Mouse (Mus musculus) heart, embryonic 11.5 days (tissue): ENCODE results near the gene Ceacam15. TPM values are rescaled to one million over a fixed set of nuclear protein-coding genes. Genes with fewer than 3 reads are reported as not detected.
"Not testable (repeated sequence)": the region's sequence is repeated elsewhere in the genome, so short reads cannot be mapped to it uniquely, and the experiment has no call there.

ENCODE experiments used
- ATAC-seq: fragments of 200-750 bp; cut with Nextera tagmentation; replicated peaks from 2 replicates; pipeline ENCODE4 v1.8.0; 2017; ENCODE audit warnings: moderate library complexity; ENCODE audit not compliant: insufficient number of reproducible peaks, low FRiP score, low TSS enrichment
- H3K27ac ChIP-seq: fragments of 300-500 bp; sonication (generic); 2 replicates; pipeline ENCODE4 v1.5.1; 2014; ENCODE audit warnings: mild to moderate bottlenecking, low read depth, low read length
- H3K27me3 ChIP-seq: fragments of 300-500 bp; sonication (generic); 2 replicates; pipeline ENCODE4 v1.6.1; 2014; ENCODE audit warnings: mild to moderate bottlenecking, low read length, mixed read lengths; ENCODE audit not compliant: control insufficient read depth, insufficient read depth
- H3K36me3 ChIP-seq: fragments of 300-500 bp; sonication (generic); 2 replicates; pipeline ENCODE4 v1.6.1; 2014; ENCODE audit warnings: mild to moderate bottlenecking, low read length, moderate library complexity, mixed read lengths; ENCODE audit not compliant: control insufficient read depth, insufficient read depth
- H3K4me1 ChIP-seq: fragments of 300-500 bp; sonication (generic); 2 replicates; pipeline ENCODE4 v1.6.1; 2014; ENCODE audit warnings: low read length; ENCODE audit not compliant: control insufficient read depth, insufficient read depth
- H3K4me2 ChIP-seq: fragments of 300-500 bp; sonication (generic); 2 replicates; pipeline ENCODE4 v1.6.1; 2014; ENCODE audit warnings: mild to moderate bottlenecking, moderate library complexity
- H3K4me3 ChIP-seq: fragments of 300-500 bp; sonication (generic); 2 replicates; pipeline ENCODE4 v1.5.1; 2014; ENCODE audit warnings: low read depth, low read length
- H3K9ac ChIP-seq: fragments of 300-500 bp; sonication (generic); 2 replicates; pipeline ENCODE4 v1.6.1; 2014; ENCODE audit warnings: mild to moderate bottlenecking, low read depth, low read length, moderate library complexity
- H3K9me3 ChIP-seq: fragments of 300-500 bp; sonication (generic); replicated peaks from 2 replicates; pipeline ENCODE4 v1.6.1; 2016; ENCODE audit warnings: low read length; ENCODE audit not compliant: control insufficient read depth
- WGBS: fragments of 180-500 bp; shearing (Covaris S2); extraction: QIAGEN DNeasy Blood & Tissue Kit; methylation state at CpG from one replicate; pipeline ENCODE4 v1.1.7; 2014; ENCODE audit not compliant: insufficient replicate concordance; 5-methylcytosine and 5-hydroxymethylcytosine counted together
- polyA plus RNA-seq: library from polyadenylated mRNA; unstranded; fragments of >200 nt; fragmentation: Nextera tagmentation; extraction: Ambion mirVana; gene quantifications from 2 replicates; pipeline ENCODE4 v1.2.1, GENCODE M21; 2014

The Ceacam15 gene
- polyA plus RNA-seq, 1 experiment from 2014 or later, result 0.11 TPM

DNA sequence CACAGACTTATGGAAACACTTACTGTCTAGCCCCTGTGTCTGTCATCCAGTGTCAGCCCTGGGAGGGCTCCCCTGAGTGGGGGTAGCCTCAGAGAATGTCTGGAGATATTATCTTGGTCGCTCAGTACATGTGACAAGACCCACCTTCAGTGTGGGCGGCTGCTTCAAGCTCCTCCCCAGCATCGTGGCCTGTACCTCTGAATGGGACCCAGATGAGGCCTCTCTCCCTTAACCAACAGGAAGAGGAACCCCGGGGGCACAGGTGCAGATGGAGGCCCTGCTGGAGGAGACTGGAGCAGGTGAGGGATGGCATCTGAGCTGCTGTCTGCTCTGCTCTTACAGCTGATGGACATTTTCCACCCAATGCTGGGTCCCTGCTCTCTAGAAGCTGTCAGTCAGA, 32.4 kb downstream of the Ceacam15 start:
- ATAC-seq, H3K27ac ChIP-seq, H3K36me3 ChIP-seq, H3K27me3 ChIP-seq, H3K9ac ChIP-seq, H3K9me3 ChIP-seq, H3K4me1 ChIP-seq, H3K4me2 ChIP-seq, H3K4me3 ChIP-seq: not testable (repeated sequence)
- 42% methylated on average over 4 of the region's 4 CpGs for whole genome bisulfite sequencing

- Histone ChIP-seq H3K9me3 (no peaks in the 10 kb centered on the region), H3K4me2 (no peak overlapping the region), H3K4me1 (no peaks in the 10 kb centered on the region), H3K4me3 (no peak overlapping the region), H3K27ac (no peak overlapping the region), H3K27me3 (no peaks in the 10 kb centered on the region), H3K9ac (no peak overlapping the region), H3K36me3 (no peaks in the 10 kb centered on the region)
- no peak for ATAC-seq
- 64% methylated on average over 3 of the region's 3 CpGs for WGBS
These were observed 36.5 kb downstream of the Ceacam15 start for GRCm38 (mm10) chr7:16639028-16639427.

DNA sequence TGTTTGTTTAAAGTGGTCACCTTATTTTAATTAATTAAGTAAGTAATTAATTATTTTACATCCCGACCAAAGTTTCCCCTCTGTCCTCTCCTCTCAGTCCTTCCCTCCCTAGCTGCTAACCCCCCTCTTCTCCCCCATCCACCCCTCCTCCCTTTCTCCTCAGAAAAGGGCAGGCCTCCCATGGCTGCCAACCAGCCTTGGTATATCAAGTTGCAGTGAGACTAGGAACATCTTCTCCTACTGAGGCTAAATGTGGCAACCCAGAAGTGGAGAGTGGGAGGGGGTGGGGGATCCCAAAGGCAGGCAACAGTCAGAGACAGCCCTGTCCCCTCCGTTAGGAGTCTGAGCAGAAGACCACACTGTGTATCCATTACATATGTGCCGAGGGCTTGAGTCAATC, 40.4 kb downstream of the Ceacam15 start:
- Histone ChIP-seq H3K4me3 (no peak overlapping the region), H3K36me3 (no peaks in the 10 kb centered on the region), H3K9ac (no peak overlapping the region), H3K4me1 (no peaks in the 10 kb centered on the region), H3K4me2 (no peak overlapping the region), H3K27ac (no peak overlapping the region), H3K27me3 (no peaks in the 10 kb centered on the region), H3K9me3 (0 out of 2 replicates have a peak, but pooled peaks cover 2% of the 10 kb centered on the region)
- ATAC-seq, result no peak
- WGBS, result 54% methylated on average over 3 of the region's 3 CpGs

DNA sequence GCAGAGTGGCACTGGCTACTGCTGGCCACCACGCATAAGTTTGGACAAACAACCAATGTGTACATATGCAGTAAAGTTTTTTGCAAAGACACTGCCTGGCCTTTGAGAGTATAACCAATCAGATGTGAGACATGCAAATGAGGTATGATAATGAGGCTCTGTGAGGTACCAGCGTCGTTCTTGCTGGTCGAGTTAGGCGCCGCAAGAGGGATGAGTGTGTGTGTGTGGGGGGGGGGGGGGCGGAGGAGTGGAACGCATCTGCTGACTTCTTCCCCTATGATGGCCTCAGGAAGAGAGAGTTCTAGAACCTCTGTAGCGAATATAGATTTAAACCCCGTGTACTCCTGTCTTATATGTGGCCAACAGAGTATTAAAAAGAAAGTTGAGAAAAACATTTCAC, 41.6 kb downstream of the Ceacam15 start:
- H3K36me3 ChIP-seq, H3K9me3 ChIP-seq, H3K9ac ChIP-seq, H3K27me3 ChIP-seq, H3K27ac ChIP-seq, H3K4me1 ChIP-seq, H3K4me3 ChIP-seq, ATAC-seq: not testable (repeated sequence)
- H3K4me2 ChIP-seq, result peak overlapping the region; percentile 12; the same call in 1 of the 2 replicates
- WGBS, result 14% methylated on average over 10 of the region's 10 CpGs

DNA sequence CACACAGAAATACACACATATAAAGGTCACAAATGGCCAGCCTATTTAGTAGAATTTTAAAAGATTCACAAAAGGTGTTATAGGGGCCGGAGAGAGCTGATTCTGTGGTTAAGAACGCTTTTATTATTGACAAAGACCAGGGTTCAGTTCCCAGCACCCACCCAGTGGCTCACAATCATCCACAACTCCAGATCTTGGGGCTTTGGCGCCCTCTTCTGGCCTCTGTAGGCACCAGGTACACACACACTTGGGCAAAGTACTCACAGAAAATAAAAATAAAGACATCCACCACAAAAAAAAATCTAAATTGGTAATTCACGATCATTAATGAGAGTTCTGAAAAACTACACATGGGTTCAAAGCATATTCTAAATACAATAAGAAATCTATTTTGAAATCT, 43.6 kb downstream of the Ceacam15 start:
- Histone ChIP-seq H3K27ac (no peak overlapping the region), H3K4me2 (no peak overlapping the region), H3K9ac (no peak overlapping the region), H3K27me3 (no peaks in the 10 kb centered on the region), H3K4me1 (no peaks in the 10 kb centered on the region), H3K9me3 (0 out of 2 replicates have a peak, but pooled peaks cover 2% of the 10 kb centered on the region), H3K36me3 (no peaks in the 10 kb centered on the region), H3K4me3 (no peak overlapping the region)
- WGBS, result 70% methylated on average over 4 of the region's 4 CpGs
- no peak for ATAC-seq

- Histone ChIP-seq H3K27me3 (no peaks in the 10 kb centered on the region), H3K9me3 (0 out of 2 replicates have a peak, but pooled peaks cover 2% of the 10 kb centered on the region), H3K4me1 (no peaks in the 10 kb centered on the region), H3K9ac (no peak overlapping the region), H3K27ac (no peak overlapping the region), H3K4me2 (no peak overlapping the region), H3K4me3 (no peak overlapping the region), H3K36me3 (no peaks in the 10 kb centered on the region)
- 65% methylated on average over 4 of the region's 4 CpGs for WGBS
- ATAC-seq, result no peak
These were observed 44.5 kb downstream of the Ceacam15 start for GRCm38 (mm10) chr7:16631025-16631424.

- H3K9me3 ChIP-seq, result 0 out of 2 replicates have a peak, but pooled peaks cover 2% of the 10 kb centered on the region
- no peak overlapping the region for H3K4me3 ChIP-seq
- no peak for ATAC-seq
- no peak overlapping the region for H3K27ac ChIP-seq
- H3K36me3 ChIP-seq, result no peaks in the 10 kb centered on the region
- H3K4me1 ChIP-seq, result no peaks in the 10 kb centered on the region
- WGBS, result 14% methylated on average over 10 of the region's 10 CpGs
- no peak overlapping the region for H3K9ac ChIP-seq
- H3K27me3 ChIP-seq, result no peaks in the 10 kb centered on the region
- no peak overlapping the region for H3K4me2 ChIP-seq
These were observed 45.8 kb downstream of the Ceacam15 start for GRCm38 (mm10) chr7:16629598-16630296.

DNA sequence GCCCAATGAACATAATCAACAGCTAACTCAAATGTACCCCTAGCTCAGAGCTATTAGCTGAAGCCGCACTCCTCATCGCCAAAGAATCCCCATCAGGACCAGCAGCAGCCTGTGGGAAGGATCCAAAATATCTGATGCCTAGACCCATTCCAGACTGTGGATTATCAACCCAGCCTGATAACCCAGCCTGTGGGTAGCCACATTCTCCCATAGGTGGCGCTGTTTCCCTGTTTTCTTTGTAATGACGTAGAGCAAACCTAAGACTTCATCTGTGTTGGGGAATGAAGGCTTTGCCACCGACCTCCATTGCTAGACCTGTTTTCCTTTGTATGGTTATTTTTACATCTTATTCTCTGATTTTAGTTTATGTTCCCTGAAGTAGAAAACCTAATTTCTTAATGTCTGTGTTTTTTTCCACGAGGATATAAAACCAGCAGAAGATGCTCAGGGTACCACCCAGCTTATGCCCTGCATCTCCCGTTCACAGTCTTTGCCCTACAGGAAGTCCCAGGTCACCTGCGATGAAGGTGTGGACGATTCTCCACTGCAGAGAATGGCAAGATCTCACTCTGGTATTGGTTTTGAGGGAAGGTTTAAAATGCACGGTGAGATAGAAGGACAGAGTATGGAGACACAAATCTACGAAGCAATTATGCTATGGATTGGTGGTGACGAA, 47.3 kb downstream of the Ceacam15 start:
- Histone ChIP-seq H3K9me3 (0 out of 2 replicates have a peak, but pooled peaks cover 2% of the 10 kb centered on the region), H3K4me1 (no peaks in the 10 kb centered on the region), H3K9ac (no peak overlapping the region), H3K36me3 (no peaks in the 10 kb centered on the region), H3K4me2 (no peak overlapping the region), H3K27ac (no peak overlapping the region), H3K4me3 (no peak overlapping the region), H3K27me3 (no peaks in the 10 kb centered on the region)
- WGBS, result 36% methylated on average over 12 of the region's 12 CpGs
- ATAC-seq, result no peak

DNA sequence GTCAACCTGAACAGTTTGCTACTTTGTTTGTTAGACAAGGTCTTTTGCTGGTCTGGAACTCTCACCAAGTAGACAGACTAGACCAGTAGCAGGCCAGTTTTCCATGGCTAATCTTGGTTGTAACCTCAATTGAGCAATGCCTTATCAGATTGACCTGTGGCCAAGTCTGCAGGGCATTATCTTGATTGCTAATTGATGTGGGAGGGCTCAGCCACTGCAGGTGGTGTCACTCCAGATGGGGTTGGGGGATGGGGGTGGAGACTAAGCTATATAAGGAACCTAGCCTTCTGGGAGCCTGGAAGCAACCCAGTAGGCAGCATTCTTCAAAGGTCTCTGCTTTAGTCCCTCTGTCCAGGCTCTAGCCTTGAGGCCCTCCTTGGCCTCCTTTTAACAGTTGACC, 51.8 kb downstream of the Ceacam15 start:
- H3K4me1 ChIP-seq, result no peaks in the 10 kb centered on the region
- H3K27me3 ChIP-seq, result no peaks in the 10 kb centered on the region
- H3K4me2 ChIP-seq, result no peak overlapping the region
- H3K4me3 ChIP-seq, result no peak overlapping the region
- no peak for ATAC-seq
- H3K36me3 ChIP-seq, result no peaks in the 10 kb centered on the region
- H3K9me3 ChIP-seq, result no peaks in the 10 kb centered on the region
- no peak overlapping the region for H3K9ac ChIP-seq
- no peak overlapping the region for H3K27ac ChIP-seq
